Mouse (Mus musculus) ovary, postnatal 36 days (tissue): Measurements from ENCODE around the gene Rinl.
A peak's percentile ranks its signal among the peaks of the same experiment; 100 is the strongest.

Source experiments
- DNase-seq: peaks from one replicate; pipeline ENCODE4 v3.0.0; 2022; ENCODE audit warnings: low spot score, mixed read lengths

The Rinl gene

DNA sequence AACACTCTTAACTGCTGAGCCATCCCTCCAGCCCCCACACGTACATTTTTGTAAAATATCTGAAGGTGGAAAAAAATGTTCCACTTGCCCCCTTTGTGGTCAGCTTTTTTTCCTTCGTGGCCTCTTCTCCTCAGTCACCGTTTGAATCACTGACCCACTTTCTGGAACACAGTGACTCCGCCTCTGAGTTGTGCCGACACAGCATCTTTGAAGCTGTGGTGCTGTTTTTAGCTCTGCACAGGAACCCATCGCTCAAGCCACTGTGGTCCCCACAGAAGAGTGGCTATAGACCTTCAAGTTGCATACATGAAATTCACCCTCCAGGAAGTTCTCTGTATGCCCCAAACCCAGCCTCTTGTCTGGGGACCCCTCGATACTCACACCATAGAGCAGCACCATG, 7.9 kb upstream of the Rinl start:
- DNase-seq: no peak

DNA sequence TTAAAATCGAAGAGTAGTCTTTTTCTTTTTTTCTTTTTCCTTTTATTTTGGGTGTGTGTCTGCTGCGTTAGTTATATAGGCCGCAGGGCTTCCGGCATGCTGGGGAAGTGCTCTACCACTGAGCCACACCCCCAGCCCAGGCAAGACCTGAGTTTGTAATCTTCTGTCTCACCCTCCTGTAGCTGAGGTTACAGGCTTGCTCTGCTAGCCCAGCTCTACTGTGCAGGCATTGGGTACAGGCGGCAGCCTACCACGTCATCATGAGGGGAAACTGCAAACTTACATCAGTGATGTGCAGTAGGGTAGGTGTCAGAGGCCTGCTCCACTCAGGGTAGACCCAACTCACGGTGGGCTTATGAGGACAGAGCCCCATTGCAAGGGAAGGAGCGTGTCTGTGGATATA, 7.5 kb upstream of the Rinl start:
- no peak for DNase-seq

DNA sequence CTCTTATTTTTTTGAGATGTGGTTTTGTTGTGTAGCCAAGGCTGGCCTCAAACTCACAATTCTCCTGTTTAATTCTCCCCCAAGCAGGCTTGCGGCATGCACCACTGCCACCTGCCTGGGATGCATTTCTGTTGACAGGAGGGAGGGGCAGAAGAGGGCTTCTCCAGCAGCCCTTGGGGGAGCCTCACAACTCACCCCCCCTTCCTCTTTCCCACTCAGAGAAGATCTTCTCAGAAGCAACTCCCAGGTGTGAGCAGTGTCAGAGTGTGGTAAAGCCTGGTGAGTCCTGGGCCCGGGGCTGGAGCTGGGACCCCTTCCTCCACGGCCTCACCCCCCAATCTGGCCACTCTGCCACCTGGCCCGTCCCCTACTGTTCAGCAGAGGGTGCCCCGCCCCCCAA, 3.6 kb upstream of the Rinl start:
- DNase-seq: no peak

DNA sequence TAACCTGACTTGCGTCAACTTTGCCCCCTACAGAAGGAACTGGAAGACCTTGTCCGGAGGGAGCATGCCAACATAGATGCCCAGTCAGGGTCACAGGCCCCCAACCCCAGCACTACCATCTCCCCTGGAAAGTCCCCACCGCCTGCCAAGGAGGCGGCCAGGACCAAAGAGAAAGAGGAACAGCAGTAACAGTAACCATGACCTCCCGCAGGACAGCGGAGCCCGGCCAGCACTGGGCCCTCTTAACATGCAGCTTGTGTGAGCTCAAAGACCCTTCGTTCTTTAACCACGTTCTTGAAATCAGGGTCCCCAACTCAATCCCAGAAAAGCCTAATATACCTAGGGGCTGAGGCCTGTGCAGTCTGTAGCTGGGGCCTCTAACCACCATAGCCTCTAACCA, 885 bp upstream of the Rinl start:
- no peak for DNase-seq

DNA sequence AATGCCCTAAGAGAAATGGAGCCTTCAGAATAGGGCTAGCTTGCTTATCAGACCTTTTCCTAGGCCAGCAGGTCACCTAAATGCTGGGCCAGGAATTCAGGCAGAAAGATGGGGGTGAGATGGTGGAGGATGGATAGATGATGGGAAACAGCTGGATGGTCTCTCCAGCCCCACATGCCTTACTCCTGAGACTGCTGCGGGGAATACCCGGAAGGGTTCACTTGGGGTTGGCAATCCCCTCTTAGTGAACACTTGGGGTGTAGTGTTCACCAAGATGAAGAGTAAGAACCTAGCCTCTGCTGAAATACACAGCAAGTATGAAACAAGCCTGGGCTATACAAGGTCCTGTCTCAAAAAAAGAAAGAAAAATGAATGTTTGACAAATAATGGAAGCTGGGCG, 466 bp downstream of the Rinl start:
- DNase-seq: no peak

DNA sequence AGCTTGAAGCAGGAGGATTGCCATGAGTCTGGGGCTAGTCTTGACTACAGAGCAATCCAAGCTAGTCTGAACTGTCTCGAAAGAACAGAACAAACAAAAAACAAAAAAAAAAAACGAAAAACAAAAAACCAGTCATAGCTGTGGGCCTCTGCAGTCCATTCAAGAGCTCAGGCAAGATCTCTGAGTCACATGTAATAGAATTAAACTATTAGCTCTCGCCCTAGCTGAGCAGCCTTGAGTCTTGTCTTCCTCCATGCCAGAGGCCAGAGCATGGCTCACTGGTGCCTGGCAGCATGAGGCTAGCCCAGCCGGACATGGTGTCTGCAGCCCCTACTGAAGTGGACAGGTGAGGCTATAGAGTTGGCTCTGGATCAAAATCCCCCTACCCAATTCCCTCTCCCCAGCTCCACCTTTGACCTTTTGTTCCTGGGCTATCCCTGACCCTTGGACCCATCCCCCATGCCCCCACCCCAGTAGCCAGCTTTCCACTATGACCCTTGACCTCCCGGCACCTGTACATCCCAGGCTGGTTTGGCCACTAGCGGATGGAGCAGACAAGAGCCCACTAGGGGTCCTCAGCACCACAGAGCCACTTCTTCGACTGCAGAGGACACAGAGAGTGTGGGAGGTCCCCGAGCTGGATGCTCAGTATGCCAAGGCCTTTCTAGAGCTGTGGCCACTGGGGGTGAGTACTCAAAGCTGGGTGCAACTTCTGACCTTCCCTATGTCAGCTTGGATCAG, 1.5 kb downstream of the Rinl start:
- no peak for DNase-seq

DNA sequence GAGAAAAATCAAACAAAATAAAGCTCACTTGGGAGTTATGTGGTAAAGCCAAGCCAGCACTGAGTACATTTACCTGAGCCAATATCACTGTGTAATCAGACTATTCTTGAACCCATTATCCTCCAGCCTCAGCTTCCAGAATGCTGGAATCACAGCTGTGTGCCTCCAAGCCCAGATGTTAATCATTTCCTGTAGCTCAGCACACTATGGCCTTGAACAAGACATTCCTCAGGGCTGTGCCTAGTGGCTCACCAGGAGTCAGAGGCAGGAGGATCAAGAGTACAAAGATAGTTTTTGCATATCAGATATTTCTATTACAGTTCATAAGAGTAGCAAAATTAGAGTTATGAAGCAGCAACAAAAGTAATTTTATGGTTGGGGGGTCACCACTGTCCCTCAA, 2.9 kb downstream of the Rinl start:
- no peak for DNase-seq

DNA sequence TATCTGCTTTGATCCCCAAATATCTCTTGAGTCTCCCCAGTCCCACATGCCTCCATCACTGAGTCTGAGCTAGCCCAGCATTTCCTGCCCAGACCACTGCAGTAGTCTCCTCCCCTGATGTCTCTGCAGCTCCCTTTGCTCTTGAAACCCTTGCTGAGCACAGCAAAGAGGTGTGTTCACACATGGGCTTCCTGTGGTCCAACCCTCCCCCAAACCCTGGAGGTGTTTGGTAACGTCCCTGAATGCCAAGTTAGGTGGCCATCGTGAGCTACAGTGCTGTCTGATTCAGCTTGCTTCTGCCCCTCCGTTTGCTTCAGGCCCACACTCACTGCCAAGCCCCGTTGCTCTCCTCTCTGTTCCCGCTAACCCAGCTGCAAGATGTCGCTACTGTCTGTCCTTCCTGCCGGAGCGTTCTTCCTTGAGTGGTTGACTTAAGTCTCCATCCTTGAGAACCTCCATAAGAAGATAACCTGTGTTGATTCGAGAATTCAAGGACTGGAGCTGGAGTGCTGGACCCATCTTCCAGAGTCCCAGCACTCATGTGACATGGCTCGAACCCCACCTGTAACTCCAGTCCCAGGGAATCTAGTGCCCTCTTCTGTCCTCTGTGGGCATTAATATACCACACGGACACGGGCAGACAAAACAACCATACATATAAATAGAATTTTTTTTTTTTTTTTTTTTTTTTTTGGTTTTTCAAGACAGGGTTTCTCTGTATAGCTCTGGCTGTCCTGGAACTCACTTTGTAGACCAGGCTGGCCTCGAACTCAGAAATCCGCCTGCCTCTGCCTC, 3.8 kb downstream of the Rinl start:
- DNase-seq: no peak

DNA sequence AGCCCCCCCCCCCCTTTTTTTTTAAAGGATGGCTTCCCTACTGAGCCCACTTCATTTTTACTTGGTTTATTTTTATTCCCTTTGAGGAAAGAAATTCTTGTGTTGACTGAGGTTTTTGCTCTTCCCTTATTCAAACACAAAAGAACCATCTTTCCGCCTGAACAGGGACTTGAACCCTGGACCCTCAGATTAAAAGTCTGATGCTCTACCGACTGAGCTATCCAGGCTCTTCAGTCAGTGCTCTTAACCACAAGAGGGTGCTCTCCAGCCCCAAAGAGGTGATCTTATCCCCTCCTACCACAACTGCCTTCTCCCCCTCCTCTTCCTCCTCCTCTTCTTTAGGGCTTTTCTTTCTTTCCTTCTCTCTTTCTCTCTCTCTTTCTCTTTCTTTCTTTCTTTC, 5.1 kb downstream of the Rinl start:
- DNase-seq: no peak

DNA sequence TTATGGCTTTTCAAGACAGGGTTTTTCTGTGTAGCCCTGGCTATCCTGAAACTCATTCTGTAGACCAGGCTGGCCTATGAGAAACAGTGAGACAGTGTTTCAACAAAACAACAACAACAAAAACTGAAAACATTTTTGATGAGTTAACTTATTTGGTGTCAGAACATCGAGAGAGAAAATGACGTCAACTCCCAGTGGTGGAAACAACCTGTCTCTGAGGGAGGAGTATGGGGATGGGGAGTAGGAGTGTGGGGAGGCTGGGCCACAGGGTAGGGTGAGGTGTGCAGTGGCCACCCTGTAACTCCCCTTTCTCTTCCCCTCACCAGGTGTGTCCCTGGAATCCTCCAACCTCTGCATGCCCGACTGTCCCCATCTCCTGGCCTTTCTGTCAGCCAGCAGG, 5.7 kb downstream of the Rinl start:
- no peak for DNase-seq

DNA sequence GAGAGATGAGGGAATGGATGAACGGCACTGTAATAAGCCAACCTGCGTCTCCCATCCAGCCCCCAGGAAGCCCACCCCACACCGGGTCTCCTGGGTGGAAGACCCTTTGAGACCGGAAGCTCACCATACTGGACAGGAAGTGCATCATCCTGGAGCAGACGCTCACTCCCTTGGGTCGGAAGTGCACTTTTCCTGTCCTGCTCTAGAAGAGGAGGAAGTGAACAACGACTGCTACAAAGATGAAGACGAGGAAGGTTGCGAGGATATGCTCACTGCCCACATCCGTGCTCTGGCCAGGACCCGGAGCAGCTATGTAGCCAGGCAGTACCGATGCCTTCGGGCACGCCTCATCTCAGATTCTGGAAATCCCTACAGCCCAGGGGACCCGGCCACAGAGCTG, 7.1 kb downstream of the Rinl start:
- no peak for DNase-seq

DNA sequence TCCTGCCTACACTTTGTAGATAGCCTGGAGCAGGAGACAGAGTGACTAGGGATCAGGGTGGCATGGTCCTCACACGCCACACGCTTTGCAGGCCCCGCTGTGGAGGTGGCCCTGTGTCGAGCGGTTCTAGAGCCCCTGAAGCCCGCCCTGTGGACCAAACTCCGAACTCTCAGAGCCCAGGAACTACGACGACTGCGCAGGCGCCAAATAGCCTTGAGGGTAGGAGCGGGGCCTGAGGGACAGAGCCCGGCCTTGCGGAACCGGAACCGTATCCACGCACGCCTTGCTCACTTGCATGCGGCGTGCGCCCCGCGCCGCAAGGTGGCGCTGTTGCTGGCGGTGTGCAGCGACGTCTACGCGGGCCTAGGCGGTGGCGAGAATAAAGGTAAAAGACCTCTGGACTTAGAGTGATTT, 7.8 kb downstream of the Rinl start:
- DNase-seq: peak; percentile 85

DNA sequence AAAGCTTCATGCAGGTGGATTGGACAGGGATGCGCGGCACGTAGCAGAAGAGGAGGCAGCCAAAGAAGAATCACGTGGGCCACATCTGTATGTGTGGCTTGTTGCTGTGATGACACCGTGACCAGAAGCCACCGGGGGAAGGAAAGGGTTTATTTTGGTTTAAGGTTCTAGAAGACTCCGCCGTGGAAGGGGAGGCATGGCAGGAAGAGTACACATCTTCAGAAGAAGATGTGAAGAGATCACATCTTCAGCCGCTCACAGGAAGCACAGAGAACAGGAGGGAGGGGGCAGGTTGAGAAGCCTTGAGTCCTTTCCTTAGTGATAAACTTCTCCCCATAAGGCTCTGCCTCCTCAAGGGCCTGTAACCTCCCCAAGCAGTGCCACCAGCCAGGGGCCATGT, 11.2 kb downstream of the Rinl start:
- no peak for DNase-seq

DNA sequence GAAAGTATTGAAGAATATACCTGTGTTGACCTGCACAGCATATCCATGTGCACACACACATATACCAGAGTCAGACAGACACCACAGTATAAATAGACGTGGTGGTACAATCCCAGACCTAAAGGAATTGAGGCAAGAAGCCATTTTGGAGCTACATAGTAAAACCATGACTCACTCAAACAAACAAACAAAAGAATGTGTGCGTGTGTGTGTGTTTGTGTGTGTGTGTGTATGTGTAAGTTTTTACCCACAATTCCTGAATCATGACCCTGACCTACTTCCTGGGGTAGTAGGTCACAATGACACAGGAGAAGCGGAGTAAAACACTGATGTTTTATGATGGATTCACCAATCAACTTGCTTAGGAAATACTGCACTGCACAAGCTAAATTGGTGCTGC, 12.7 kb downstream of the Rinl start:
- no peak for DNase-seq

DNA sequence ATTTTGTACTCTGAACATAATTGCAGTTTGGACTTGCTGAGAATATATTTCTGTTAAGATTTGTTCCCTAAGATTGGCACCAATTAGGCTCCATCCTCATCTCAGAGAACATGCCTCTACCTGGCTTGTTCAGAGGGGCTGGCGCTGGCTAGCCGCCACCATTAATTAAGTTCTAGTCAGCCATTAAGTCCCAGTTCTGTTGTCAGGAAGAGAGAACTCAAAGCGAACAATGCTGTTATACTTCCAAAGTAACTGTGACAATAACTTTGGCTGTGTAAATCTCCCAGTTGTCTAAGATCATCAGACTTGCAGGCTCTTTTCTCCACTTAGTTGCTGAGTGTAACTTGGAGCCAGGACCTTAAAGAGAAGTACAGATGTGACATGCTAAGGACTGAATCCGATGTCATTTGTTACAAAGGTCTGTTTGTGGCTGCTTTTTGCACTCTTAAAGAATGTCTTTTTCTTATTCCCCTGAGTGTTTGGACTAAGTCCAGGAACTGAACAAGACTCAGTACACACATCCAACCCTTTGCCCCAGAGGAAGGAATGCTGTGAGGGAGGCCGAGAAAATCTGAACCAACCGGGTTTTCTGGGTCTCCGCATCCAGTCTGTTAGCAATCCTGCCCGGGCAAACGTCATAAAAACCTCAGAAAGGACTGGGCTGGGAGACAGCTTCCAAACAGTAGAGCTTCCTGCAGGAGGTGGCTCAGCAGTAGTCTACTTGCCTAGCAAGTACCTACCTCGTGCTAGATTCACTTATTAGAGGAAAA, 13.3 kb downstream of the Rinl start:
- DNase-seq: peak; percentile 42

DNA sequence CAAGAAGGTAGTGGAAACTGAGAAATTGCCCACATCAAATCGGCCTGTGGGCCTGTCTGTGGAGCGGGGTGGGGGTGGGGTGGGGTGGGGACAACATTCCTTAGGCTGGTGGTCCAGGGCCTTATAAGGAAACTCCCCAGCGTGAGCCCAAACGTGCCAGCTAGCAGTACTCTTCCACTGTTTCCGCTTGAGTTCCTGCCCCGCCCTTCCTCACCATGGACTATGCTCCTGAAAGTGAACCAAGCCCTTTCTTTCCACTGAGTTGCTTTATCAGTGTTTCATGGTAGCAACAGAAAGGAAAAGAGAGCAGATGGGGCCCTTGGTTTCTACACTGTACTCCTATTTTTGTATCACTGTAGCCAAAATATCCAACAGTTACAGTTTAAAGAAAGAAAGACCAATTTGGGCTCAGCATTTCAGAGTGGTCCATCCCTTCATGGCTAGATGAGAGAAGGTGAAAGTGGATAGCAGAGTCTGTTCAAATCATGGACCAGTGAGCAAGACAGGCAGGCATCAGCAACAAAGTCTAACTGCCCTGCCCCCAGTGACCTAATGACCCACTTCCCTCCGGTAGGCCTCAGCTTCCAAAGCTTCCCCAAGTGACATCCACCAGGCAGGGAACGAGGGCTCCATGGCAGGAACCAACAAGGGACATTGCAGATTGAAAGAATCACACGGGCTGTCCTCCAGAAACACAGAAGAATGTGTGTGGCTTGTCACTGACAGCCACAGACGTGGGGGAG, 14.2 kb downstream of the Rinl start:
- DNase-seq: no peak

DNA sequence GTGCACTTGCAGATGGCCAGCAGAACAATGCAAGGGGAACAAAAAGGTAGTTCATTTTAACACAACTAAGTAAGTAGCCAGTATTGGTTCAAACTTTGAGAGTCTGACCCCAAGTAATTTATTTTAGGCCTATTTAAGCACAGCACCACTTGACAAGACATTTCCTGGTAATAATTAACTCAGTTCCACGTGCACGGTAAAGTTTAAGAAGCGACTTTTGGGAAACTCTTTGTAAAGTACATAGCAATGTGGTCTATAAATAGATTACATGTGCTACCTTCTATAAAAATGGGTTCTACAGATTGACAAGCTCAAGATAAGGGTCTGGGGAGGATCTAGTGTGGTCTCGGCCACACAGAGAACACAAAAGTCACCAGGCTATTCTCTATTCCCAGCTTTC, 15.0 kb downstream of the Rinl start:
- no peak for DNase-seq

DNA sequence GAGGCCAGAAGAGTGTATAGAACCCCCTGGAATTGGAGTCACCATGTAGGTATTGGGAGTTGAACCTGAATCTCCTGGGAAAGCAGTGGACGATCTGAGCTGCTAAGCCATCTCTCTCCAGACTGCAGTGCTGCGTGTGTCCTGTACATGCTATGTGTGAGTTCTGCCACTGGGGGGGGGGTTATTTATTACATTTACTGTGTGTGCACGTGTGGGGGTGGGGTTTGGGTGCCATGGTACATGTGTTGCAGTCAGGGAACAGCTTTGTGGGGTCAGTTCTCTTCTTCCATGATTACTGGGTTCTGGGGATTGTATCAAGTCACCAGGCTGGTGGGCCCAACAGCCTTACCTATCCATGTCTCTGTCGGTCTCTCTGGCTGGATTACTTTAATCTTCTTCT, 18.1 kb downstream of the Rinl start:
- DNase-seq: no peak

DNA sequence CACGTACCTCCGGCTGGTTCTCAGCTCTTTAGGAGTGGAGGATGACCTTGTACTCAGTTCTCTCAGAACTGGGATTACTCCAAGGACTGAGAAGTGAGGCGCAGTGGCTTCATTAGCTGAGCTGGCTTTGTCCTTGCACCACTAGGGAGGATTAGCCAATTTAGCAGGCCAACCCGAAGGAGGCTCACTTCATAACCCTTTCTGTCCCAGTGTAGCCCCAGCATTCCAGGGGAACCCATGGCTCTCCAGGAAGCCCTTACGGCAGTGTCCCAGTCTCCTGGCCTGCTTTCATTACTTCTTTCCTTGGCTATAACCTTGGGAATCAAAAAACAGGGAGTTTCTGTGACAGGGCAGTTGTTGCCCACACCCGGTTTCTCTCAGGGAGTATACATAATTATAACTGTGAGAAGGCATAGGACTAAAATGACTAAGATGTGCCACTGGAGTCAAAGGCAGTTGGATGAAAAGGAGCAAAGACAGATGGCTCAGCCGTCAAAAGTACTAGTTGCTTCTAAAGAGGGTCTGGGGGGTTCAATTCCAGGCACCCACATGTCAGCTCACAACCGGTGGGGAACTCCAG, 19.0 kb downstream of the Rinl start:
- peak; percentile 48 for DNase-seq

DNA sequence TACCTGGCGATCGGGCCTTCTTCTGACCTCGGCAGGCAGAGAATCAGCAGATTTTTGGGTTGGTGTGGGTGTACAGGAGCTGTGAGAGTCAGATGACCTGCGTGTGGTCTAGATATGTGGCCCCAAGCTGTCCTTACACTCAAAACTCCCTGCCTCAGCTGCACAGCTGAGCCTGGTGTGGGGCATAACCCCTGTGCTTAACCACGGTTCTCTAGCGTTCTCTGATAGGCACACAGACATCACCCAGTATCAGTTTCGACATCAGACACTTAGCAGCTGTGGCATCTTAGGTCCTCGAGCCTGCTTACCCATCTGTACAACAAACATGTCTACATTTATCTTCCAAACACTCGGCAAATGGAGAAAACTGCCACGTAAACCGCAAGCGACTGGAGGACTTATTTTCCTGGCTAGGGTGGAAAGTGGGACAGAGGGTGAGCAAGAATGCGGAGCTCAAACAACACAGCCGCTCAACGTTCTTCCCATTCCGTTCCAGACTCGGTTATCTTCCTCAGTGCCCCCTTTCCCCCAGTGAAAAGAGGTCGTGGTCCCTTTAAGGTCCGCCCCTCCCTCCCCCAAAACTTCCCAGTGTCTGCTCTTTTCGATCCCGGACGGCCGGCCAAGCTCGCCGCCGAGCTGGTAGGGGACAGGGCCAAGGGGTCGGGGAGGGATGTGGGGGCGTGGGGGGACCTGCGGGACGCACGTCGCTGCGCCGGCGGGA, 19.6 kb downstream of the Rinl start, which contains the start of gene Hnrnpl:
TSS of gene Hnrnpl (plus strand) at position 321 of the 721 bp plus-strand sequence.
- no peak for DNase-seq

DNA sequence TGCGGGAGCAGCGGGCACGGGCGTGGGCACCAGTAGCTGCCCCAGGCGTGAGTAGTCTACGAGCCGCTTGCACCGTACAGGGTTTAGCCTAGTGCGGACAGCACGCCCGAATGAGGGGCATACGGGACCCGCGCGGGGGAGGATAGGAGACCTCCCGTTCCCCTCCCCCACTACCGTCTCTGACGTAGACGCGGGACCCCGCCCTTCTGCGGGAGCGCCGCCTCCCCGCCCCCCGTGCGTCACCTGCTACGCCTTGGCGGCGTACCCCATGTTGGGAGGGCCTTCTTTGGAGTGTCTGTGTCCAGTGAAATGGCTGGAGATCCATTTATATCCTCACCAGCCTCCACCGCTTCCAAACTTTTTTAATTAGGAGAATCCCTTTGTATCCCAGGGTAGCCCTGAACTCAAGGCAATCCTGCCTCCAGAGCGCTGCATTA, 20.2 kb downstream of the Rinl start:
- peak; percentile 96 for DNase-seq
